Mouse (Mus musculus): Measurements from ENCODE around the gene Lst1. TPM values are rescaled to one million over a fixed set of nuclear protein-coding genes. Genes with fewer than 3 reads are reported as not detected.
A peak's percentile ranks its signal among the peaks of the same experiment; 100 is the strongest.
"Not testable (repeated sequence)": the region's sequence is repeated elsewhere in the genome, so short reads cannot be mapped to it uniquely, and the experiment has no call there.

Lst1 gene
- polyA plus RNA-seq (2016; fragmentation: Nextera tagmentation; extraction: Ambion mirVana), result 5.6 and 6.0 TPM in 2 replicates

- Histone ChIP-seq H3K27ac (peak within 1 kb of the TSS; percentile 56; the same call in 1 of the 2 replicates), H3K9me3 (no peaks in the 10 kb centered on the region), H3K9ac (replicated peaks) (no peak within 1 kb of the TSS), H3K27me3 (no peaks in the 10 kb centered on the region; the same call in 1 of the 2 replicates), H3K4me3 (replicated peaks) (no peak within 1 kb of the TSS), H3K4me1 (replicated peaks) (0 out of 2 replicates have a peak, but pooled peaks cover 8% of the 10 kb centered on the region), H3K4me2 (no peak within 1 kb of the TSS), H3K36me3 (no peaks in the 10 kb centered on the region)
- ATAC-seq (ENCODE audit: insufficient number of reproducible peaks, insufficient read depth, low FRiP score, low TSS enrichment, low read depth), result no peak
- 73% methylated on average over 7 of the region's 7 CpGs for WGBS
Observed at GRCm38 (mm10) chr17:35187959-35188610, at the start of gene Lst1. Gene Lst1, minus strand, starts transcription at chr17:35188439.

GRCm38 (mm10) chr17:35237504-35237903 is 49.3 kb upstream of the Lst1 start:
- ATAC-seq (ENCODE audit: insufficient number of reproducible peaks, insufficient read depth, low FRiP score, low TSS enrichment, low read depth), result no peak
- Histone ChIP-seq H3K4me2 (no peak overlapping the region), H3K9ac (replicated peaks) (no peak overlapping the region), H3K4me3 (replicated peaks) (no peak overlapping the region), H3K27me3 (no peaks in the 10 kb centered on the region), H3K4me1 (replicated peaks) (peaks cover 28% of the 10 kb centered on the region), H3K36me3 (peaks cover 9% of the 10 kb centered on the region; the same call in 1 of the 2 replicates), H3K27ac (no peak overlapping the region), H3K9me3 (no peaks in the 10 kb centered on the region)
- 83% methylated on average over 12 of the region's 12 CpGs for WGBS

GRCm38 (mm10) chr17:35236996-35237395 is 48.8 kb upstream of the Lst1 start:
- no peak for ATAC-seq (ENCODE audit: insufficient number of reproducible peaks, insufficient read depth, low FRiP score, low TSS enrichment, low read depth)
- no peak overlapping the region for H3K4me2 ChIP-seq
- H3K9me3 ChIP-seq, result no peaks in the 10 kb centered on the region
- H3K4me3 ChIP-seq (replicated peaks), result no peak overlapping the region
- WGBS, result 72% methylated on average over 9 of the region's 9 CpGs
- no peaks in the 10 kb centered on the region for H3K27me3 ChIP-seq
- H3K36me3 ChIP-seq, result peaks cover 12% of the 10 kb centered on the region; the same call in 1 of the 2 replicates
- H3K4me1 ChIP-seq (replicated peaks), result peaks cover 30% of the 10 kb centered on the region
- H3K27ac ChIP-seq, result no peak overlapping the region
- H3K9ac ChIP-seq (replicated peaks), result no peak overlapping the region

GRCm38 (mm10) chr17:35236390-35236746 is 48.1 kb upstream of the Lst1 start:
- peak overlapping the region; percentile 97 for H3K27ac ChIP-seq
- peak overlapping the region; percentile 84 for H3K4me2 ChIP-seq
- WGBS, result 1% methylated on average over 18 of the region's 18 CpGs
- H3K4me3 ChIP-seq (replicated peaks), result peak overlapping the region; percentile 65
- ATAC-seq (ENCODE audit: insufficient number of reproducible peaks, insufficient read depth, low FRiP score, low TSS enrichment, low read depth), result peak; percentile 44
- H3K4me1 ChIP-seq (replicated peaks), result peaks cover 30% of the 10 kb centered on the region
- H3K9ac ChIP-seq (replicated peaks), result peak overlapping the region; percentile 89
- H3K9me3 ChIP-seq, result no peaks in the 10 kb centered on the region
- no peaks in the 10 kb centered on the region for H3K27me3 ChIP-seq
- H3K36me3 ChIP-seq, result peaks cover 12% of the 10 kb centered on the region; the same call in 1 of the 2 replicates

- Histone ChIP-seq H3K9ac (replicated peaks) (peak within 1 kb of the TSS; percentile 89), H3K27ac (peak within 1 kb of the TSS; percentile 97), H3K27me3 (no peaks in the 10 kb centered on the region), H3K4me1 (replicated peaks) (peaks cover 28% of the 10 kb centered on the region), H3K9me3 (no peaks in the 10 kb centered on the region), H3K4me3 (replicated peaks) (peak within 1 kb of the TSS; percentile 65), H3K4me2 (peak within 1 kb of the TSS; percentile 84), H3K36me3 (peaks cover 18% of the 10 kb centered on the region)
- ATAC-seq (ENCODE audit: insufficient number of reproducible peaks, insufficient read depth, low FRiP score, low TSS enrichment, low read depth), result peak; percentile 73
- WGBS, result under 1% methylated on average over 35 of the region's 35 CpGs
Observed at GRCm38 (mm10) chr17:35235614-35236389, 47.6 kb upstream of the Lst1 start, which contains the start of gene Nfkbil1. Gene Nfkbil1, minus strand, starts transcription at chr17:35235792.

- no peaks in the 10 kb centered on the region for H3K27me3 ChIP-seq
- ATAC-seq (ENCODE audit: insufficient number of reproducible peaks, insufficient read depth, low FRiP score, low TSS enrichment, low read depth), result no peak
- H3K4me3 ChIP-seq (replicated peaks), result peak overlapping the region; percentile 65
- H3K9me3 ChIP-seq, result no peaks in the 10 kb centered on the region
- peak overlapping the region; percentile 84 for H3K4me2 ChIP-seq
- H3K9ac ChIP-seq (replicated peaks), result peak overlapping the region; percentile 89
- peaks cover 20% of the 10 kb centered on the region for H3K4me1 ChIP-seq (replicated peaks)
- 12% methylated on average over 31 of the region's 31 CpGs for WGBS
- H3K27ac ChIP-seq, result peak overlapping the region; percentile 97
- H3K36me3 ChIP-seq, result peaks cover 25% of the 10 kb centered on the region
Observed at GRCm38 (mm10) chr17:35234903-35235302, 46.7 kb upstream of the Lst1 start.

- Histone ChIP-seq H3K27ac (peak overlapping the region; percentile 83; the same call in 1 of the 2 replicates), H3K4me2 (peak overlapping the region; percentile 84), H3K36me3 (peaks cover 33% of the 10 kb centered on the region), H3K4me3 (replicated peaks) (peak overlapping the region; percentile 65), H3K4me1 (replicated peaks) (peaks cover 20% of the 10 kb centered on the region)
- 92% methylated on average over 7 of the region's 7 CpGs for WGBS
- H3K9ac ChIP-seq (replicated peaks); H3K9me3 ChIP-seq; H3K27me3 ChIP-seq; ATAC-seq (ENCODE audit: insufficient number of reproducible peaks, insufficient read depth, low FRiP score, low TSS enrichment, low read depth): not testable (repeated sequence)
Observed at GRCm38 (mm10) chr17:35234090-35234489, 45.9 kb upstream of the Lst1 start.

GRCm38 (mm10) chr17:35233114-35233980 is 45.1 kb upstream of the Lst1 start, which contains the start of gene Atp6v1g2:
Gene Atp6v1g2, plus strand, starts transcription at chr17:35233660.
- Histone ChIP-seq H3K4me3 (replicated peaks) (peak within 1 kb of the TSS; percentile 65), H3K9me3 (no peaks in the 10 kb centered on the region), H3K36me3 (peaks cover 41% of the 10 kb centered on the region), H3K27ac (peak within 1 kb of the TSS; percentile 97), H3K4me2 (peak within 1 kb of the TSS; percentile 84), H3K9ac (replicated peaks) (peak within 1 kb of the TSS; percentile 89; the same call in 1 of the 2 replicates), H3K4me1 (replicated peaks) (peaks cover 20% of the 10 kb centered on the region), H3K27me3 (no peaks in the 10 kb centered on the region)
- WGBS, result 80% methylated on average over 18 of the region's 18 CpGs
- no peak; the same call in 1 of the 2 replicates for ATAC-seq (ENCODE audit: insufficient number of reproducible peaks, insufficient read depth, low FRiP score, low TSS enrichment, low read depth)

GRCm38 (mm10) chr17:35232659-35233058 is 44.4 kb upstream of the Lst1 start:
- 83% methylated on average over 5 of the region's 5 CpGs for WGBS

GRCm38 (mm10) chr17:35232043-35232442 is 43.8 kb upstream of the Lst1 start:
- H3K4me1 ChIP-seq (replicated peaks), result peaks cover 20% of the 10 kb centered on the region
- H3K9me3 ChIP-seq, result no peaks in the 10 kb centered on the region
- 17% methylated on average over 12 of the region's 12 CpGs for WGBS
- peak overlapping the region; percentile 16; the same call in 1 of the 2 replicates for H3K4me2 ChIP-seq
- H3K27me3 ChIP-seq, result no peaks in the 10 kb centered on the region
- H3K27ac ChIP-seq, result no peak overlapping the region
- ATAC-seq (ENCODE audit: insufficient number of reproducible peaks, insufficient read depth, low FRiP score, low TSS enrichment, low read depth), result no peak
- peaks cover 51% of the 10 kb centered on the region for H3K36me3 ChIP-seq
- H3K4me3 ChIP-seq (replicated peaks), result no peak overlapping the region; the same call in 1 of the 2 replicates
- H3K9ac ChIP-seq (replicated peaks), result no peak overlapping the region; the same call in 1 of the 2 replicates

More at GRCm38 (mm10) chr17:35232659-35233058, 44.4 kb upstream of the Lst1 start:
- no peak for ATAC-seq (ENCODE audit: insufficient number of reproducible peaks, insufficient read depth, low FRiP score, low TSS enrichment, low read depth)
- no peaks in the 10 kb centered on the region for H3K9me3 ChIP-seq
- peaks cover 48% of the 10 kb centered on the region for H3K36me3 ChIP-seq
- H3K9ac ChIP-seq (replicated peaks), result no peak overlapping the region; the same call in 1 of the 2 replicates
- no peak overlapping the region for H3K4me3 ChIP-seq (replicated peaks)
- peaks cover 20% of the 10 kb centered on the region for H3K4me1 ChIP-seq (replicated peaks)
- H3K27ac ChIP-seq, result peak overlapping the region; percentile 83; the same call in 1 of the 2 replicates
- H3K4me2 ChIP-seq, result no peak overlapping the region
- H3K27me3 ChIP-seq, result no peaks in the 10 kb centered on the region
